Mouse (Mus musculus) bone marrow, adult 2 months (tissue): ENCODE measurements around the gene Mrfap1. TPM values are rescaled to one million over a fixed set of nuclear protein-coding genes. Genes with fewer than 3 reads are reported as not detected.
A peak's percentile ranks its signal among the peaks of the same experiment; 100 is the strongest.

ENCODE experiments used
- H3K27ac ChIP-seq: fragments of 200-500 bp; 2 replicates; pipeline ENCODE4 v1.5.1; 2012; ENCODE audit warnings: low read depth, mild to moderate bottlenecking, control low read depth, inconsistent platforms, low read length; ENCODE audit not compliant: control insufficient read depth, poor library complexity, insufficient read depth
- H3K4me1 ChIP-seq: fragments of 200-500 bp; 2 replicates; pipeline ENCODE4 v1.6.1; 2011; ENCODE audit warnings: low read length; ENCODE audit not compliant: control insufficient read depth, insufficient read depth
- H3K4me3 ChIP-seq: fragments of 200-500 bp; replicated peaks from 2 replicates; pipeline ENCODE3; 2011; ENCODE audit warnings: mild to moderate bottlenecking, low read depth, low read length, control low read depth; ENCODE audit not compliant: control insufficient read depth
- CTCF ChIP-seq: fragments of 200-500 bp; IDR thresholded peaks from 2 replicates; pipeline ENCODE4 v1.5.1; 2011; ENCODE audit warnings: low read length, control low read depth; ENCODE audit not compliant: control insufficient read depth, insufficient read depth
- POLR2A ChIP-seq: fragments of 200-500 bp; IDR thresholded peaks from 2 replicates; pipeline ENCODE4 v1.6.1; 2011; ENCODE audit warnings: low read depth, mild to moderate bottlenecking, control low read depth, low read length, borderline replicate concordance; ENCODE audit not compliant: control insufficient read depth
- WGBS: fragments of 180-500 bp; shearing (Covaris S2); methylation state at CpG from one replicate; pipeline ENCODE4 v1.1.7; 2018; 5-methylcytosine and 5-hydroxymethylcytosine counted together
- polyA plus RNA-seq: library from polyadenylated mRNA; stranded (reverse); fragments of >200 nt; gene quantifications from 2 replicates; pipeline ENCODE4 v1.2.4, GENCODE M21; 2011; ENCODE audit warnings: low replicate concordance; ENCODE audit not compliant: missing spikeins, insufficient read depth, insufficient read length

The Mrfap1 gene
- polyA plus RNA-seq, 1 experiment = 153 TPM

GRCm38 (mm10) chr5:36829913-36830879 is 33.6 kb upstream of the Mrfap1 start, which contains the start of gene Man2b2:
Gene Man2b2 (minus strand): TSS chr5:36830653.
- TF ChIP-seq POLR2A (peak; percentile 77; the same call in 1 of the 2 replicates), CTCF (peak; percentile 94)
- Histone ChIP-seq H3K27ac (peak within 1 kb of the TSS; percentile 67), H3K4me3 (peak within 1 kb of the TSS; percentile 73), H3K4me1 (no peaks in the 10 kb centered on the region; the same call in 1 of the 2 replicates)
- 2% methylated on average over 46 of the region's 46 CpGs for WGBS

- H3K27ac ChIP-seq = no peak overlapping the region
- WGBS = 86% methylated on average over 4 of the region's 4 CpGs
- TF ChIP-seq POLR2A (no peak), CTCF (no peak)
- H3K4me3 ChIP-seq = no peak overlapping the region
- no peaks in the 10 kb centered on the region; the same call in 1 of the 2 replicates for H3K4me1 ChIP-seq
Observed at GRCm38 (mm10) chr5:36829098-36829497, 32.5 kb upstream of the Mrfap1 start.

GRCm38 (mm10) chr5:36822907-36823306 is 26.3 kb upstream of the Mrfap1 start:
- no peak overlapping the region; the same call in 1 of the 2 replicates for H3K27ac ChIP-seq
- TF ChIP-seq CTCF (no peak), POLR2A (no peak)
- no peaks in the 10 kb centered on the region for H3K4me1 ChIP-seq
- H3K4me3 ChIP-seq = no peak overlapping the region
- WGBS = 97% methylated on average over 4 of the region's 4 CpGs

GRCm38 (mm10) chr5:36820142-36820541 is 23.6 kb upstream of the Mrfap1 start:
- 64% methylated on average over 6 of the region's 6 CpGs for WGBS
- H3K4me1 ChIP-seq = no peaks in the 10 kb centered on the region
- TF ChIP-seq CTCF = peak; percentile 86
- TF ChIP-seq POLR2A = no peak
- no peak overlapping the region for H3K4me3 ChIP-seq
- no peak overlapping the region for H3K27ac ChIP-seq

GRCm38 (mm10) chr5:36819742-36820141 is 23.2 kb upstream of the Mrfap1 start:
- 92% methylated on average over 5 of the region's 5 CpGs for WGBS
- Histone ChIP-seq H3K4me3 (no peak overlapping the region), H3K27ac (no peak overlapping the region), H3K4me1 (no peaks in the 10 kb centered on the region; the same call in 1 of the 2 replicates)
- no peak for TF ChIP-seq POLR2A
- no peak for TF ChIP-seq CTCF

- TF ChIP-seq CTCF (no peak), POLR2A (no peak)
- Histone ChIP-seq H3K4me3 (no peak overlapping the region), H3K4me1 (peaks cover 2% of the 10 kb centered on the region), H3K27ac (no peak overlapping the region)
- 78% methylated on average over 3 of the region's 3 CpGs for WGBS
Observed at GRCm38 (mm10) chr5:36817738-36818137, 21.2 kb upstream of the Mrfap1 start.

- H3K27ac ChIP-seq = no peak overlapping the region
- TF ChIP-seq POLR2A = no peak
- peak; percentile 63; the same call in 1 of the 2 replicates for TF ChIP-seq CTCF
- WGBS = 42% methylated on average over 6 of the region's 6 CpGs
- no peak overlapping the region for H3K4me3 ChIP-seq
- H3K4me1 ChIP-seq = peaks cover 3% of the 10 kb centered on the region
Observed at GRCm38 (mm10) chr5:36814554-36814953, 18.0 kb upstream of the Mrfap1 start.

GRCm38 (mm10) chr5:36811413-36811812 is 14.8 kb upstream of the Mrfap1 start:
- 35% methylated on average over 3 of the region's 3 CpGs for WGBS
- no peak overlapping the region for H3K27ac ChIP-seq
- no peak for TF ChIP-seq POLR2A
- TF ChIP-seq CTCF = peak; percentile 94
- H3K4me3 ChIP-seq = no peak overlapping the region
- H3K4me1 ChIP-seq = peaks cover 3% of the 10 kb centered on the region
